Mouse (Mus musculus): ENCODE measurements around the gene Lyve1.

Gene Lyve1

GRCm38 (mm10) chr7:110808962-110809361 lies 54.1 kb downstream of the Lyve1 start:
- DNase-seq, result no peak

GRCm38 (mm10) chr7:110807460-110808030 lies 55.5 kb downstream of the Lyve1 start:
- DNase-seq, result no peak

DNA sequence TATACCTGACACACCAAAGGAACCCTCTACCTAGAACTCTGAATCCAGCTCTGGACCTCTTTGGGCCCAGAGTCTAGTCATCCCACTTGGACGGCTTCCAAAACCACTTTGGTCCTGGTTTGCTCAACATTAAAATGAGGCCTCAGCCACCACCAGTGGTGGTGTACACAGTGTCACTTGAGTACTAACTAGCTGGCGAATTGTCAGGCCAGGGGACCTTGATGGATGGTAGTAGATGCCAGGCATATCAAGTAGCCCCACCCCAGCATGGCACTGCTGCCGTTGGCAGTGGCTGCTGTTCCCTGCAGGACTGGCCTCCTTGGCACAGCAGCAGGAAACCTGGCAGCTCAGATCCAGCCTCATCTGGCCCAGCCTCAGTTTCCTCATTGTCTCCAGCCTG lies 58.8 kb downstream of the Lyve1 start:
- peak; percentile 22 to 52 for DNase-seq

GRCm38 (mm10) chr7:110803131-110803530 lies 59.9 kb downstream of the Lyve1 start:
- no peak for DNase-seq

DNA sequence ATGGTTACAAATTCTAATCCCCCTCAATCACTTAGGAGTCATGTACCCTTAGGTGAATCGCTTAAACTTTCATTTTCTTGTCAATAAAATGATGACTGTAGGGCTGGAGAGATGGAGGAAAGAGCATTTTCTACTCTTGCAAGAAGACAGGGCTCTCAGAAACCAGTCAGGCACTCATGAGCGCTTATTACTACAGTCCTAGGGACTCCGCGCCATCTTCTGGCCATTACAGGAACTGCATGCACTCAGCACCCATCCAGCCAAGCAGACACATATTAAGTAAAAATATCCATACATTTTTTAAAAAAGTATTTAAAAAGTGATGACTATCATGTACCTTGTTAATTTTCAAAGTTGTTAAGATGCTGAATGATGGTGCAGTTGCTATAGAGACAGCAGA lies 62.0 kb downstream of the Lyve1 start:
- peak; percentile 85 to 90 for DNase-seq

All from cerebellum, postnatal 25 days (tissue).